Mouse (Mus musculus) spleen, adult 2 months (tissue): ENCODE measurements around the gene Fam122c. TPM values are rescaled to one million over a fixed set of nuclear protein-coding genes. Genes with fewer than 3 reads are reported as not detected.

Source experiments
- DNase-seq, 2 experiments: peaks; one replicate each; pipeline versions ENCODE4 v3.0.0 to v3.0.0-alpha.2; 2012 to 2021; ENCODE audit warnings: low spot score in 2 of 2, low read depth in 1 of 2
- H3K27ac ChIP-seq: fragments of 200-500 bp; 2 replicates; pipeline ENCODE4 v1.5.1; 2012; ENCODE audit warnings: low read length, inconsistent platforms; ENCODE audit not compliant: insufficient read depth
- H3K27me3 ChIP-seq: fragments of 200-500 bp; 2 replicates; pipeline ENCODE4 v1.6.1; 2012; ENCODE audit warnings: mild to moderate bottlenecking, moderate library complexity, low read length, inconsistent platforms; ENCODE audit not compliant: control insufficient read depth, insufficient read depth
- H3K36me3 ChIP-seq: fragments of 200-500 bp; 2 replicates; pipeline ENCODE4 v1.6.1; 2012; ENCODE audit warnings: mild to moderate bottlenecking, low read length, inconsistent platforms; ENCODE audit not compliant: control insufficient read depth, insufficient read depth
- H3K4me1 ChIP-seq: fragments of 200-500 bp; 2 replicates; pipeline ENCODE4 v1.6.1; 2011; ENCODE audit warnings: inconsistent platforms; ENCODE audit not compliant: control insufficient read depth, insufficient read depth, insufficient read length
- H3K4me3 ChIP-seq: fragments of 200-500 bp; 2 replicates; pipeline ENCODE4 v1.5.1; 2011; ENCODE audit warnings: mild to moderate bottlenecking, inconsistent platforms; ENCODE audit not compliant: insufficient read depth, insufficient read length; ENCODE audit errors: extremely low read depth
- CTCF ChIP-seq: fragments of 200-500 bp; IDR thresholded peaks from 2 replicates; pipeline ENCODE4 v1.5.1; 2011; ENCODE audit warnings: mild to moderate bottlenecking, inconsistent platforms; ENCODE audit not compliant: insufficient read depth, insufficient read length, insufficient replicate concordance; ENCODE audit errors: extremely low read depth
- POLR2A ChIP-seq: fragments of 200-500 bp; IDR thresholded peaks from 2 replicates; pipeline ENCODE4 v1.6.1; 2011; ENCODE audit warnings: low read depth, low read length, inconsistent platforms
- WGBS: fragments of 180-500 bp; shearing (Covaris S2); methylation state at CpG from one replicate; pipeline ENCODE4 v1.1.7; 2018; 5-methylcytosine and 5-hydroxymethylcytosine counted together
- polyA plus RNA-seq: library from polyadenylated mRNA; depleted of rRNA; stranded (reverse); fragments of >200 nt; gene quantifications from 2 replicates; pipeline ENCODE4 v1.2.3, GENCODE M21; 2012

Fam122c gene
- polyA plus RNA-seq, 1 experiment = not detected

DNA sequence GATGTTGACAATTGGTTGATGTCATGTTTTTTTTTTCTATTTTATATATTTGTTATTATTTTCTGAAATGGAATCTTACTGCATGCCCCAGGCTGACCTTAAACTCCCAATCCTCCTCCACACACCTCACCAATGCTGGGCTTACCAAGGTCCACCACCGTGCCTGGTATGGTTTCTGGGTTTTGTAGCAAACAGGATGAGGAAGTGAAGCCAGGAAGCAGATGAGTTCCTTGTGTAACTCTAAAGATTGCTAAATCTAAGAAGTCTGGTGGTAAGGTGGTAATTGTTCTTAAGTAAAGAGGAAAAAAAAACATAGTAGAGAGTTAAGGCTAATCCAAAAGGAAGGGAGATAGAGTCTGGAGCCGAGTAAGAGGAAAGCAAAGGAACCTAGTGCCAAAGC, 47.3 kb downstream of the Fam122c start:
- DNase-seq = no peak
- H3K27ac ChIP-seq = peak overlapping the region; percentile 35; the same call in 1 of the 2 replicates
- TF ChIP-seq CTCF = no peak
- TF ChIP-seq POLR2A = no peak
- no peaks in the 10 kb centered on the region; the same call in 1 of the 2 replicates for H3K4me1 ChIP-seq
- no peaks in the 10 kb centered on the region for H3K36me3 ChIP-seq
- H3K4me3 ChIP-seq = no peak overlapping the region
- 23% methylated on average over 2 of the region's 2 CpGs for WGBS
- H3K27me3 ChIP-seq = no peaks in the 10 kb centered on the region

DNA sequence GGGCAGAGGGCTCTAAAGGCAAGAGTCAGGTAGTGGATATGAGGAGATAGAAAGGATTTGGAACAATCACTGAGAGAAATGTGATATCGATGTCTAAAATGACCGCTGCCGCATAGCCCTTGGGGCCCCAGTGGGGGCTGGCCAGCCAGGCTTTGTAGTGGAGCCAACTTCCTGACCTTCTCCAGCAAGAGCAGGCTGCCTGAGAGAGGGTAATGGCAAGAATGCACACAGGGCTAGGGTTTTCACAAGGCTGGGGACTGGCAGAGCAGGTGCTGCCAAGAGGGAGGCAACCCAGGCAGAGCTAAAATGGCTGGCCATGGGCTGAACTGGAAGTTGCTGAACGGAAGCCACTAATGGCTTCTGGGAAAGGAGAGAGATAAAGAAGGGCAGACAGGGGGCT, 47.9 kb downstream of the Fam122c start:
- H3K27me3 ChIP-seq = no peaks in the 10 kb centered on the region
- no peaks in the 10 kb centered on the region for H3K36me3 ChIP-seq
- peak overlapping the region; percentile 35; the same call in 1 of the 2 replicates for H3K27ac ChIP-seq
- 84% methylated on average over 4 of the region's 4 CpGs for WGBS
- no peak for DNase-seq
- H3K4me1 ChIP-seq = no peaks in the 10 kb centered on the region; the same call in 1 of the 2 replicates
- no peak for TF ChIP-seq POLR2A
- TF ChIP-seq CTCF = no peak
- H3K4me3 ChIP-seq = no peak overlapping the region

DNA sequence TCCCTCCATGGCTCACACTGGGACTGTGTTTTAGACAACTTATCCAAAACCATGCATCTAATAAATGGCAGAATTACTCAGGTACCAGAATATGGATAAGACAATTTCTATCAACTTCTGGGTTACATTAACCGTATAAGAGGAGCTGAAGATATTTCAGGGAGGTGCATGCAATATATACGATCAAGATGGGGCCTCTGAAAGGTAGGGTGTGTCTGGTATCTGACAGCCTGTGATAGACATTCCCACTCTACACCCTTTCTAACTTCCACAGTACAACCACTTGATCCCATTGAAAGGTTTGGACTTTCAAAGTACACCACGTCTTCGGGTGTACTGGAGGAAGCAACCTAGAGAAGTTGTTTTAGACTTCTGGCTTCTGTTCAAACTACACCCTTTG, 57.2 kb downstream of the Fam122c start:
- no peak for DNase-seq
- H3K4me3 ChIP-seq = no peak overlapping the region
- TF ChIP-seq CTCF (no peak), POLR2A (no peak)
- H3K27ac ChIP-seq = no peak overlapping the region
- no peaks in the 10 kb centered on the region for H3K27me3 ChIP-seq
- 85% methylated on average over 4 of the region's 4 CpGs for WGBS
- H3K36me3 ChIP-seq = no peaks in the 10 kb centered on the region
- H3K4me1 ChIP-seq = no peaks in the 10 kb centered on the region

DNA sequence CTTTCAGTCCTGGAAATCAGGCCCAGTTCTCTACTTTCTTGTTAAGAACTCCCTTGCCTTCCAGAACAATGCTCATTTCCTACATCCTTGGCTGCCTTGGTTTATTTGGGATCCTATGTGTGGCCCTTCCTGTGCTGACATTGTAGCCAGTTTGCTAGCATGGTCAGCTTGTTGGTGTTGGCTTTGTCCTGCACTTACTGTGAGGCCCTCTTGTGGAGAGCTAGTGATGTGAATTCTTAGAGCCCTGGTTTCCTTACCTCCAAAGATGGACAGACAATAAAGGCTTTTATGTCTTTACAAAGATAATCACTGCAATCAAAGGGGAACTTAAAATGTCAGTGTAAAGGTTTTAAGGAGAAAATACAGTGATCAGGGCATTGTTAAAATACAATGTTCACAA, 64.1 kb downstream of the Fam122c start:
- H3K27ac ChIP-seq = no peak overlapping the region
- no peak overlapping the region for H3K4me3 ChIP-seq
- no peaks in the 10 kb centered on the region for H3K27me3 ChIP-seq
- DNase-seq = no peak
- no peaks in the 10 kb centered on the region for H3K4me1 ChIP-seq
- TF ChIP-seq POLR2A = no peak
- TF ChIP-seq CTCF = no peak
- H3K36me3 ChIP-seq = no peaks in the 10 kb centered on the region

DNA sequence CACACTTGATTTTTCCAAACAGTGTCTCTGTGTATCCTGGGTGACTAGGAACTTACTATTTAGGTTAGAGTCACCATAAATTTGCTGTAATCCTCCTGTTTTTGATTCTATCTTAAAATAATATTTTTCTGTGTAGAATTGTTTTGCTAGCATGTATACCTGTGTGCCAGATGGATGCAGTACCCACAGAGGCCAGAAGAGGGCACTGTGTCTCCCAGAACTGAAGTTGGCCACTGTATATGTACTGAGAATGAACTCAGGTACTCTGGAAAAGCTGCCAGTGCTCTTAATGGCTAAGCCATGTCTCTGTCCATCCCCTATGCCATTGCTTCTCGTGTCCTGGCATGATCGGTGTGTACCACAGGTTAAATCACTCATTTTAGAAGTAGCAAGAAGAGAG, 68.3 kb downstream of the Fam122c start:
- peak in 1 of 2 experiments; percentile 54 for DNase-seq
- H3K27me3 ChIP-seq = no peaks in the 10 kb centered on the region
- H3K27ac ChIP-seq = no peak overlapping the region
- peak; percentile 35; the same call in 1 of the 2 replicates for TF ChIP-seq CTCF
- no peak for TF ChIP-seq POLR2A
- no peaks in the 10 kb centered on the region for H3K36me3 ChIP-seq
- H3K4me3 ChIP-seq = no peak overlapping the region
- 63% methylated on average over 2 of the region's 2 CpGs for WGBS
- H3K4me1 ChIP-seq = no peaks in the 10 kb centered on the region

DNA sequence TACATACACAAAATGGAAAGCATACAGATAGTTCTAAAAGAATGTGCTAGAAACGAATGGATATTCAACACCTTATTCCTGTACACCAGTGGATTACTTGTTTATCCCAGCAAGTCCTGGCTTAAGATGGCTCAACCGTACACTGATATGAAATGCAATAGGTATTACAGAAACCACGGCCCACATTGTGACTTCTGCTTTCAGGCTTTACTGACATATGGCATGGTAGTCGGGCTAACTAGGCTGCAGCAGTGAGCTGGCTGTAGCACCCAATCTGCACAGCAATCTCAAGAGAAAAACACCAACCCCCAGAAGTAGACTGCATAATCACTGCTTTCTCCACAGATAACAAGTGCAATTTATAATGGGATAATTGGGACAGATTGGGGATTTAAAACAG, 75.2 kb downstream of the Fam122c start:
- no peaks in the 10 kb centered on the region for H3K27me3 ChIP-seq
- H3K27ac ChIP-seq = no peak overlapping the region

GRCm38 (mm10) chrX:53364668-53365383, 91.6 kb downstream of the Fam122c start:
- Histone ChIP-seq H3K36me3 (no peaks in the 10 kb centered on the region), H3K4me3 (no peak overlapping the region), H3K27ac (no peak overlapping the region), H3K27me3 (no peaks in the 10 kb centered on the region), H3K4me1 (no peaks in the 10 kb centered on the region)
- no peak for DNase-seq
- 61% methylated on average over 7 of the region's 7 CpGs for WGBS
- no peak for TF ChIP-seq CTCF
- TF ChIP-seq POLR2A = no peak

More for the DNA sequence above, 75.2 kb downstream of the Fam122c start:
- TF ChIP-seq POLR2A = no peak
- no peak for TF ChIP-seq CTCF
- no peak for DNase-seq
- Histone ChIP-seq H3K4me3 (no peak overlapping the region), H3K36me3 (no peaks in the 10 kb centered on the region; the same call in none of the 2 replicates), H3K4me1 (no peaks in the 10 kb centered on the region)
- 71% methylated on average over 4 of the region's 4 CpGs for WGBS
